Mouse (Mus musculus) cortical plate, adult 2 months (tissue): ENCODE data around the gene Sult2a1.
"Not testable (repeated sequence)": the region's sequence is repeated elsewhere in the genome, so short reads cannot be mapped to it uniquely, and the experiment has no call there.

ENCODE experiments used
- CTCF ChIP-seq: fragments of 200-500 bp; IDR thresholded peaks from 2 replicates; pipeline ENCODE4 v1.5.1; 2011; ENCODE audit warnings: mild to moderate bottlenecking, control low read depth, low read length; ENCODE audit not compliant: insufficient read depth; ENCODE audit errors: extremely low read depth
- POLR2A ChIP-seq: fragments of 200-500 bp; IDR thresholded peaks from 2 replicates; pipeline ENCODE4 v1.6.1; 2011; ENCODE audit warnings: mild to moderate bottlenecking, low read length, control low read depth; ENCODE audit not compliant: insufficient read depth; ENCODE audit errors: extremely low read depth

- not testable (repeated sequence) for TF ChIP-seq CTCF, POLR2A
Measured at GRCm38 (mm10) chr7:13837309-13837708, at the start of gene Sult2a1.
